Mouse (Mus musculus): ENCODE measurements around the gene Cela3b.

DNA sequence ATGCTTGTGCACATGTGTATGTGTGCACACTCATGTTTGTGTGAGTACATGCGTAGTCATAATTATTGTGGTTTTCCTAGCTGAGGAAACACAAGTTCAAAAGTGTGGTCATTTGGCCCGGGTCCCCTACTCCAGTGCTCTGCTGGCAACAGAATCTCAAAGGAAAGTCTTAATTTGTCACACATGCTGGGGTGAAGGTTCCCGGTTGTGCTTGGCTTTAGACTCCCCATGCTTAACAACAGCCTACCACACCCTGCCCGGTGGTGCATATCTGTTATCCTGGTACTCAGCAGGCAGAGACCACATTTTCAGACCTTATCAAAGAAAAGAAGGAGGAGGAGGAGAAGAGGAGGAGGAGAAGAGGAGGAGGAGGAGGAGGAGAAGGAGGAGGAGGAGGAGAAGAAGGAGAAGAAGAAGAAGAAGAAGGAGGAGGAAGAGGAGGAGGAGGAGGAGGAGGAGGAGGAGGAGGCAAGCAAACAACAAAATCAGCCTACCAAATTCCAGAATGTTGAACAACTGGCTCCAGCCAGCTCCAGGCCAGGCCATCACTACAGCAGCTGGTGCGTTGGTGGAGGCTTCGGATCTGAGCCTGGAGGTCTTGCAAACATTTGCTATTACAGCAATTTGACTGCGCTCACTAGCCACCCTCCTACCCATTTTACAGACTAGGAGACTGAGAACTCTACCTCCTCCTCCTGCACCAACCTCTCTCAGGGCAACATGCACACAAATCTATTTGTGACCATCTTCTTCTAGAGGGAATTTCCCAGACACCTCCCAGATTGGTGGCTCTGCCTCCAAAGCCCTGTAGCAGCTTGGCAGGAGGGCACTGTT is 17.2 kb upstream of the Cela3b start:
- TF ChIP-seq POLR2A (IDR thresholded peaks at IDR 0.05; ENCODE audit: control insufficient read depth, extremely low read depth, insufficient read depth, low read length, poor library complexity) (no peak), CTCF (IDR thresholded peaks at IDR 0.05; ENCODE audit: borderline replicate concordance, control insufficient read depth, extremely low read depth, insufficient read depth, low read length, poor library complexity) (no peak)

All from thymus, adult 2 months (tissue).